Mouse (Mus musculus) hindlimb bud, embryonic 11.5 days (tissue): Measurements from ENCODE around the gene Hes7.

ENCODE experiments used
- DNase-seq: peaks from one replicate; pipeline ENCODE4 v3.0.0-alpha.2; 2012; ENCODE audit warnings: low read depth, low spot score; ENCODE audit errors: extremely low spot score

Hes7 gene

GRCm38 (mm10) chr11:69100639-69101360 lies 19.4 kb upstream of the Hes7 start:
- DNase-seq: no peak

DNA sequence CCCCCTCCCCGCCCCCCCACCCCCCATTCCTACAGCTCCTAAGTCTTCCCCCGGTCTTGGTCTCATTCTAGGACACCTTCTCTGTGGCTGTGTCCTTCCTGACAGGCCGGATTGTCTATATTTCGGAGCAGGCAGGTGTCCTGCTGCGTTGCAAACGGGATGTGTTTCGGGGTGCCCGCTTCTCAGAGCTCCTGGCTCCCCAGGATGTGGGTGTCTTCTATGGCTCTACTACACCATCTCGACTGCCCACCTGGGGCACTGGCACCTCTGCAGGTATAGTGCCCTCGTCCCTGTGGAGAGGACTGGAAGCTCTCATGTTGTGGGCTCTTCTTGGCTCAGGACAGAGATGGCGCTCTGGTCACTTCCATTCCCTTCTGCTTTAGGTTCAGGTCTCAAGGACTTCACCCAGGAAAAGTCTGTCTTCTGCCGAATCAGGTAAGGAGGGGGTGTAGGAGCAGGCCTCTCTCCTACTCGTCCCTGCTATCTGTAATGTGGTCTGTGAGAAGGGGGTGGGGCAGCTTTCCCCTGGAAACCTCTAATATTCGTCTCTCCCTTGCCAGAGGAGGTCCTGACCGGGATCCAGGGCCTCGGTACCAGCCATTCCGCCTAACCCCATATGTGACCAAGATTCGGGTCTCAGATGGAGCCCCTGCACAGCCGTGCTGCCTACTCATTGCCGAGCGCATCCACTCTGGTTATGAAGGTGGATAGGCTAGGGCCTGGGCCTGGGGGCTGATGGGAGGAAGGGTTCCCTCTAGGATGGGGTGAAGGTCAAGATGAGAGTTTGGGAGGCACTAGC lies 18.4 kb upstream of the Hes7 start:
- DNase-seq: no peak

- DNase-seq: no peak
Measured at GRCm38 (mm10) chr11:69102403-69102725, 17.8 kb upstream of the Hes7 start.

DNA sequence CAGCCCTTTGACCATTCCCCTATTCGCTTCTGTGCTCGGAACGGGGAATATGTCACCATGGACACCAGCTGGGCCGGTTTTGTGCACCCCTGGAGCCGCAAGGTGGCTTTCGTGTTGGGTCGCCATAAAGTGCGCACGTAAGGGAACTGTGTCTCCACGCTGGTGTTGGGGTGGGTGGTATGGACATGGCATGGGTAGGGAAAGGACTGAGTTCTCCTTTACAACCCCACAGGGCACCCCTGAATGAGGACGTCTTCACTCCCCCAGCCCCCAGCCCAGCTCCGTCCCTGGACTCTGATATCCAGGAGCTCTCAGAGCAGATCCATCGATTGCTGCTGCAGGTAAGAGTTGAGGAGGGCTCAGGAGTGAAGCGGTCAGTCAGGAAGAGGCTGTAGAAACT lies 17.1 kb upstream of the Hes7 start:
- DNase-seq: no peak

DNA sequence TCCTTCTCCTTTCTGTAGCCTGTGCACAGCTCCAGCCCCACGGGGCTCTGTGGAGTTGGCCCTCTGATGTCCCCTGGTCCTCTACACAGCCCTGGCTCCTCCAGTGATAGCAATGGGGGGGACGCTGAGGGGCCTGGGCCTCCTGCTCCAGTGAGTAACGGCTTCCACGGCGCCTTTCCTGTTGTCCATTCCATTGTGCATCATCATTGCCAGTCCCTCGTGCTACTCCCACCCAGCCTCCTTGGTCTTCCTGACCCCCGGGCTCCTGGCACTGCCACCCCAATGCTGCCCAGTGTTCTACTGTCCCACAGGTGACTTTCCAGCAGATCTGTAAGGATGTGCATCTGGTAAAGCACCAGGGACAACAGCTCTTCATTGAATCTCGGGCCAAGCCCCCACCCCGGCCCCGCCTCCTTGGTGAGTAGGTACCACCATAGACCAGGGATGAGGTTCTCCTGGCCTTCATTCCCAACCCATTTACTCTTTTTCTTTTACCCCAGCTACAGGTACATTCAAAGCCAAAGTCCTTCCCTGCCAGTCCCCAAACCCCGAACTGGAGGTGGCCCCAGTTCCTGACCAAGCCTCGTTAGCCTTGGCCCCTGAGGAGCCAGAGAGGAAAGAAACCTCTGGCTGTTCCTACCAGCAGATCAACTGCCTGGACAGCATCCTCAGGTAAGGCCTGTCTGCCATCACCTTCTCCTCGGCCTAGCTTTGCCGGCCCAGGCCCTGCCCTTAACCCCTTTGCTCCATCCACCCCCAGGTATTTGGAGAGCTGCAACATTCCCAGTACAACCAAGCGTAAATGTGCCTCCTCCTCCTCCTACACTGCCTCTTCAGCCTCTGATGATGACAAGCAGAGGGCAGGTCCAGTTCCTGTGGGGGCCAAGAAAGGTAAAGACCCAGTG lies 16.4 kb upstream of the Hes7 start:
- DNase-seq: no peak

DNA sequence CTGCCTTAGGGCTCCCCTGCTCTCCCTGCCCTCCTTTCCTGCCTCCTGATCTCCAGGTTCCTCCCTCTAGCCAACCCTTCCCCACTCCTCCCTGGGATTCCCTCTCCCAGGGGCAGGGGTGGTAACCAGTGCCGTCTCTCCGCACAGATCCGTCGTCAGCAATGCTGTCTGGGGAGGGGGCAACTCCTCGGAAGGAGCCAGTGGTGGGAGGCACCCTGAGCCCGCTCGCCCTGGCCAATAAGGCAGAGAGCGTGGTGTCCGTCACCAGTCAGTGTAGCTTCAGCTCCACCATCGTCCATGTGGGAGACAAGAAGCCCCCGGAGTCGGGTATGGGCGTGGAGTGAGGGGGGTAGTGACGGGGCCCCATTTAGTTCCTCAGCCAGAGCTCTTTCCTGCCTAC lies 15.7 kb upstream of the Hes7 start:
- no peak for DNase-seq

DNA sequence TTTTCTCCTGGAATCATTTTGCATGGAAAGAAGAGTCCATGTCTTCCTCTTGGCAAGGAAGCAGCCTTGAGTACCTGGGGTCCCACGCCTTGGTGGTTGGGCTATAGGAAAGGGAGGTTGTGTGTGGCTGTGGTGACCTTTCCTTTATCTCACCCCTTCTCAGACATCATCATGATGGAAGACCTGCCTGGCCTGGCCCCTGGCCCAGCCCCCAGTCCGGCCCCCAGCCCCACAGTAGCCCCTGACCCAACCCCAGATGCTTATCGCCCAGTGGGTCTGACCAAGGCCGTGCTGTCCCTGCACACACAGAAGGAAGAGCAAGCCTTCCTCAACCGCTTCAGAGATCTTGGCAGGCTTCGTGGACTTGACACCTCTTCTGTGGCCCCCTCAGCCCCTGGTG lies 15.0 kb upstream of the Hes7 start:
- no peak for DNase-seq

- no peak for DNase-seq
Measured at GRCm38 (mm10) chr11:69105796-69106195, 14.4 kb upstream of the Hes7 start.

DNA sequence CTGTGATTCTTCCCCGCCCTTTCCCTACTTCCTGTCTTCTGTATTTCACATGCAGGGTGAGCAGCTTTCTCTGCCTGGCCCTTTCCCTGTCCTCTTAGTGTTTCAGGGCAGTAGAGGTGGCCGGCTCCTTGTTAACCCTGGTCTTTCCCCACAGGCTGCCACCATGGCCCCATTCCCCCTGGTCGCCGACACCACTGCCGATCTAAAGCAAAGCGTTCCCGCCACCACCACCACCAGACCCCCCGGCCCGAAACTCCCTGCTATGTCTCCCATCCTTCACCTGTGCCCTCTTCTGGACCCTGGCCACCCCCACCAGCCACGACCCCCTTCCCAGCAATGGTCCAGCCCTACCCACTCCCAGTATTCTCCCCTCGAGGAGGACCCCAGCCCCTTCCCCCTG lies 13.9 kb upstream of the Hes7 start:
- no peak for DNase-seq

GRCm38 (mm10) chr11:69106842-69107241 lies 13.4 kb upstream of the Hes7 start:
- DNase-seq: no peak

DNA sequence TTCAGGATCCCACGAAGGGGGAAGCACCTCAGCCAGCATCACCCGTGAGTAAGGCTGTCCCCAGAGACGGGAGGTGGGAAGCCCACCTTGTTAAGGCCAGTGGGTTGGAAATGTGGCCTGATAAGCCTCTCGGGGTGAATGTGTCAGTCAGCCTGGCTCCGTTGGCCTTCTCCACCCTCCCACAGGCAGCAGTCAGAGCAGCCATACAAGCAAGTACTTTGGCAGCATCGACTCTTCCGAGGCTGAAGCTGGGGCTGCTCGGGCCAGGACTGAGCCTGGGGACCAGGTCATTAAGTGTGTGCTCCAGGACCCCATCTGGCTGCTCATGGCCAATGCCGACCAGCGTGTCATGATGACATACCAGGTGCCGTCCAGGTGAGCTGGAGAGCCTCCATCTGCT lies 12.5 kb upstream of the Hes7 start:
- DNase-seq: no peak

DNA sequence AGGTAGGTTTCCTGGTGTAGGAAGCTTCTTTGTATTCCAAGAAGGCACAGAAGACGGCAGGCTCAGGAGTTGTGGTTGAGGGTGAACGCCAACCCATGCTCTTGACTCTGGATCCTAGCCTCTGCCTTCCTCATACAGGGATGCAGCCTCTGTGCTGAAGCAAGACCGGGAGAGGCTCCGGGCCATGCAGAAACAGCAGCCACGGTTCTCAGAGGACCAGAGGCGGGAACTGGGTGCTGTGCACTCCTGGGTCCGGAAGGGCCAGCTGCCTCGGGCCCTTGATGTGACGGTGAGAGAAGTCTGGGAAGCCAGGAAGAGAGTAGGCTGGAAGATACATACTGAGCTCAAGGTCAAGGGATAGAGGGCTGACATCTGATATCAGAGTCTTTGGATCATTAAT lies 12.0 kb upstream of the Hes7 start:
- no peak for DNase-seq

- DNase-seq: no peak
Measured at GRCm38 (mm10) chr11:69109032-69109900, 10.9 kb upstream of the Hes7 start.

DNA sequence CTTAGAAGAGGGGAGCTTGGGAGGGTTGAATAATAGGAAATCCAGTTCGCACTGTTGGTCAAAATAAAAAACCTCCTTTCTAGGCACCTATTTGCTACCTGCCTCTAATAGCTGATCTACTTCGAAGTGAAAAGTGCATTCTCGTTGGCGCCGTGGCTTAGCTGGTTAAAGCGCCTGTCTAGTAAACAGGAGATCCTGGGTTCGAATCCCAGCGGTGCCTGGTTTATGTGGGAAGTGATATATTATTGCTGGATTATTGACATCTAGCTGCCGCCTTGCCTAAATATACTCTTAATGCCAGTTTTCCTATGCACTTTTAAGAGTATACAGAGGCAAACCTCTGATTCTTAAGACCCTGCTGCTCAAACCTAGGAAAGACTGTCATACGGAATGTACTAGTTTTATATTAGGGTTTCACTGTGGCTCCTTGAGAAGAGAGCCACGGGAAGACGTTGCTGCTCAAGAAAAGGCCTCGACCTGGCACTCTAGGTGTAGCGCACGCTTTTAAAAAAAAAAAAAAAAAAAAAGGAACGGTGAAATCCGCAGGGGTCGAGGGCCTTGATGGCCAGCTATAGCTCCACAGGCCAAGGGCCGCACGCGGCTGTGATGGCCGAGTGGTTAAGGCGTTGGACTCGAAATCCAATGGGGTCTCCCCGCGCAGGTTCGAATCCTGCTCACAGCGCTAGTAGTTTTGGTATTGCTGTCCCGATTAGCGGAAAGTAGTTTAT lies 9.7 kb upstream of the Hes7 start:
- DNase-seq: no peak

DNA sequence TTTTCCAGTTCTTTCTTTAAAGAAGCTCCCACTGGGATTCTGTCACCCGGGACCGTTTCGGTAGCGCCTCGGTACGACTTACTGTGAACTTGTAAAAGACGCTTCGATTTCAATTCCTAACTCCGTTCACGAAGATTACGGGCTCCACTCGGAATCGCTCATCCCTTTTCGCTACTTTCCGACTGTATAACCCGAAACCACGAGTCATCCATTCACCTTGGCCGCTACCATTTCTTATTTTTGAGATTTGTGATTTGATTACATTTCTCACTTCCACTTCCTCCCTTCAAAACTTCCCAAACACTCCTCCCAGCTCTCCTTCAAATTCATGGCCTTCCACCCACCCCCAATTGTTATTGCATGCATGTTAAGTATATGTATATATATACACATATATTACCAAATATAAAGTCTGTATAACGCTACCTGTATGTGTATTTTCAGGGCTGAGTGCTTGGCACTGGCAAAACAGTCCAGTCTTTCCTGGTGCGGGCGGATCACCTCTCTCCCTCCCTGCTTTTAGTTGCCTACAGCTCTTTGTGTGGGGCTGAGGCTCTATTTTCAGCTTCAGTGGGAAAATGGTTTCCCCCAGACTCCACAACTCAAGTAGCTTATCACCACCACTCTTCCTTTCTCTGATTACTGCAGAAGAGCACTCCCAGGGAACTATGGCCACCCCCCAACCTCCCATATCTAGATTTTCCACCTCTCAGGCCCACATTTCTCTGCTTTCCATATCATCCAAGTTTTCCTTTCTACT lies 9.0 kb upstream of the Hes7 start:
- DNase-seq: no peak

GRCm38 (mm10) chr11:69111865-69112264 lies 8.3 kb upstream of the Hes7 start:
- DNase-seq: no peak

GRCm38 (mm10) chr11:69114018-69114417 lies 6.2 kb upstream of the Hes7 start:
- no peak for DNase-seq

DNA sequence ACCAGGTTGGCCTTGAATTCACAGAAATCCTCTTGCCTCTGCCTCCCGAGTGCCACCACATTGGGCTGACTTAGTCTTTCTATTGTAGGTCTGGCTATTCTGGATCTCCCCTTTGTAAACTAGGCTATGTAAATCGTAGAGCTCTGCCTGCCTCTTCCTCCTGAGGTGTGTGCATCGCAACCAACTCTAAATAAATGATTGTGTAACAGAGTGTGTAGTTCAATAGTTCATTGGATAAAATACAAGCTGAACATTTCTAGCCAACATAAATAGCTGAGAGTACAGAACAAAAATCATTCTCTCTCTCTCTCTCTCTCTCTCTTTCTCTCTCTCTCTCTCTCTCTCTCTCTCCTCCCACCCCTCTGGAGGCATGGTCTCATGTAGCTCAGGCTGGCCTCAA lies 5.6 kb upstream of the Hes7 start:
- DNase-seq: no peak

DNA sequence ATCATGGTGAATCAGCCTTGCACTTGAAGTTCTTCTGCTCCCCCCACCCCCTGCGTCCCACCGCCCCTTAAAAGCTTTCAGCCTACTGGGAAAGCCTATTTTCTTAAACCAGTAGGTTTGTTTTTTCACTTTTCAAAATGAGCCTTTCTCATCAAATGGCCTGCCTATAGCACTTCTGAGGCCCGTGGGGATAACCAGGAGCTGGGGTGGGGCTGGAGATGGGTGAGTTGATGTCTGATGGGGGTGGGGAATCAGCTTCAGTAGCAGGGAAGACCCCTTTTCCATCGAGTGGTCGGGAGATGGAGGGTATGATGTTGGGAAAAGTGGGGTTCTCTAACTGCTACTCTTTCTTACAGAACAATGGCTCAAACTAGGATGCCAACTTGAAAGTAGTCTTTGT lies 3.4 kb upstream of the Hes7 start:
- DNase-seq: no peak
